Mouse (Mus musculus) intestine, embryonic 14.5 days (tissue): ENCODE data around the gene Crlf2. TPM values are rescaled to one million over a fixed set of nuclear protein-coding genes. Genes with fewer than 3 reads are reported as not detected.

ENCODE experiments used
- ATAC-seq: fragments of 200-750 bp; cut with Nextera tagmentation; replicated peaks from 2 replicates; pipeline ENCODE4 v1.8.0; 2017; ENCODE audit warnings: low read depth, moderate number of reproducible peaks, moderate TSS enrichment, moderate library complexity; ENCODE audit not compliant: low FRiP score, low TSS enrichment
- DNase-seq: peaks from one replicate; pipeline ENCODE4 v3.0.0-alpha.2; 2018; ENCODE audit warnings: low spot score
- H3K27ac ChIP-seq: fragments of 300-500 bp; sonication (generic); 2 replicates; pipeline ENCODE4 v1.5.1; 2014; ENCODE audit warnings: low read depth, mild to moderate bottlenecking, control low read depth
- H3K27me3 ChIP-seq: fragments of 300-500 bp; sonication (generic); replicated peaks from 2 replicates; pipeline ENCODE4 v1.6.1; 2014; ENCODE audit warnings: low read length, control low read depth; ENCODE audit not compliant: control insufficient read depth, insufficient read depth
- H3K36me3 ChIP-seq: fragments of 300-500 bp; sonication (generic); 2 replicates; pipeline ENCODE4 v1.6.1; 2014; ENCODE audit warnings: low read length, control low read depth; ENCODE audit not compliant: control insufficient read depth, insufficient read depth
- H3K4me1 ChIP-seq: fragments of 300-500 bp; sonication (generic); replicated peaks from 2 replicates; pipeline ENCODE4 v1.6.1; 2014; ENCODE audit warnings: low read length, control low read depth, mixed read lengths; ENCODE audit not compliant: control insufficient read depth, insufficient read depth
- H3K4me2 ChIP-seq: fragments of 300-500 bp; sonication (generic); 2 replicates; pipeline ENCODE4 v1.6.1; 2014; ENCODE audit warnings: low read length
- H3K4me3 ChIP-seq: fragments of 300-500 bp; sonication (generic); 2 replicates; pipeline ENCODE4 v1.5.1; 2014; ENCODE audit warnings: low read depth, low read length, control low read depth, mixed read lengths
- H3K9ac ChIP-seq: fragments of 300-500 bp; sonication (generic); 2 replicates; pipeline ENCODE4 v1.6.1; 2014; ENCODE audit warnings: mild to moderate bottlenecking, low read length
- H3K9me3 ChIP-seq: fragments of 300-500 bp; sonication (generic); 2 replicates; pipeline ENCODE4 v1.6.1; 2016; ENCODE audit warnings: low read length, control low read depth; ENCODE audit not compliant: control insufficient read depth
- WGBS: fragments of 180-500 bp; shearing (Covaris S2); extraction: QIAGEN DNeasy Blood & Tissue Kit; methylation state at CpG from one replicate; pipeline ENCODE4 v1.1.7; 2014; 5-methylcytosine and 5-hydroxymethylcytosine counted together
- polyA plus RNA-seq: library from polyadenylated mRNA; unstranded; fragments of >200 nt; fragmentation: Nextera tagmentation; extraction: Ambion mirVana; gene quantifications from 2 replicates; pipeline ENCODE4 v1.2.1, GENCODE M21; 2014

The Crlf2 gene
- polyA plus RNA-seq, 1 experiment from 2014 or later, result 11.0 TPM

DNA sequence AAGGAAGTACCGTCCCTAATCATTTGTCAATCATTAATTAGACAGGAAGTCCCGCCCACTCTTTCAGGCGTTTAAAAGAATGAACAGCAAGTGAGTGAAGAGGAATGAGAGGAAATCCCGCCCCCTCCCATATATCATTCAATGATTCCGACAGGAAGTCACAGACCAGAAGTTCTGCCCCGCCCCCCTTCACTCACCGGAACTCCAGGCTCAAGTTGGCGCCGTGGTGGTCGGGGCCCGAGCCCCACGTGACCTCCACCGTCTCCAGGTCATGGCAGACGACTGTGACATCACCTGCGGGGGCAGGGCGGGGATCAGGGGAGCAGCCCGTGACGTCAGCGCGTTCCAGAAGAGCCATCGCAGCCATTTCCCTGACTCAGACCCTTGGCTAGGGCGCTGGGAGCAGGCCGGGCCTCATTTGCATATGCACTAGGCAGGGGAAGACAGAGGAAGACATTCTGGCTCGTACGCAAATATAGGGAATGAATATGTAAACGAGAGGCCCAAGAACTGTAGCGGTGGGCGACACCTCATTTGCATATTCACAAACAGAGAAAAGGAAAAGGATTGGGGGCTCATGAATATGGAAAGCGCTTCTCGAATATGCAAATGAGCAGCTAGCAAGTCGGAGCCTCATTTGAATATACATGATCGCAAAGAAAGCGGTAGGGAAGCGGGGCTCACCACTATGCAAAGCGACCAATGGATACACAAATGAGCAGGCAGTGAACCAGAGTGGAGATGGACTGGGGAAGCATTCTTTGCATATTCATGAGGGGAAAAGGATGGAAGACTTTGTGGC is 1.3 kb downstream of the Crlf2 start:
- Histone ChIP-seq H3K27ac (peak overlapping the region; percentile 94), H3K9ac (peak overlapping the region; percentile 37), H3K4me2 (peak overlapping the region; percentile 50), H3K27me3 (no peaks in the 10 kb centered on the region), H3K36me3 (no peaks in the 10 kb centered on the region), H3K4me3 (peak overlapping the region; percentile 64), H3K9me3 (peaks cover 40% of the 10 kb centered on the region), H3K4me1 (no peaks in the 10 kb centered on the region)
- DNase-seq (peak; percentile 99), ATAC-seq (peak; percentile 69)
- WGBS, result under 1% methylated on average over 35 of the region's 35 CpGs

DNA sequence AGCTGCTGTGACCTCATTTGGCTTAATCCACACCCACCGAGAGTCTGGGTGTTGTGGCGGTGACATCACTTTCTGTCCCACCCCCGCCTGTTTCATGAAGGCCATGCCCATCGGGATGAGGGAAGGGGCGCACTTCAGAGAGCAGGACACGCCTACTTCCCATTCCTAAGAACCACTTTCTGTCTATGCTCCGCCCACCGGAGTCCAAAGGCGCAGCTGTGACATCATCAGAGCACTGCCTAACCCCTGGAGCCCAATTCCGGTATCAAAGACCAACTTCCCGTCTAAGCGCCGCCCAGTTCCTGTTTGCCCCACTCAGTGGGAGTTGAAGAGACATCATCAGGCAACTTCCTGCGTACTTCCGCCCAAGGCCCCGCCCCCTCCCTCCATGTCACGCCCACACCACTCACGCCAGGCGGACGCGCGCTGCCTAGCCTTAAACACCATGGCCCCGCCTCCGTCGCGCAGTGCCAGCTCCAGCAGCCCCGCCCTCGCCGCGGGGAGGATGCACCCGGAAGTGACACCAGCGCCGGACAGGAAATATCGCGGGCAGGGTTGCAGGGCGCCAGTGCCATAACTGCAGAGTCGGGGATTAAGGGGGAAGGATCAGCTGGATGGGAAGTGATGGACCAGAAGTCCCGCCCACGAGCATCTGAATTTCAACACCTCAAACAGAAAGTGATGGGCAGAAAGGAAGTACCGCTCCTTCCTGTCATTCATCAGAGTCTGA is 2.0 kb downstream of the Crlf2 start:
- Histone ChIP-seq H3K4me3 (peak overlapping the region; percentile 64), H3K27me3 (no peaks in the 10 kb centered on the region), H3K9ac (0 out of 2 replicates have a peak overlapping the region, but pooled peaks have one; percentile 13), H3K27ac (peak overlapping the region; percentile 94), H3K4me2 (peak overlapping the region; percentile 50), H3K9me3 (peaks cover 42% of the 10 kb centered on the region), H3K36me3 (no peaks in the 10 kb centered on the region), H3K4me1 (no peaks in the 10 kb centered on the region)
- WGBS, result 7% methylated on average over 40 of the region's 40 CpGs
- DNase-seq (peak; percentile 95), ATAC-seq (peak; percentile 75)

- H3K4me3 ChIP-seq, result peak overlapping the region; percentile 64
- no peak for ATAC-seq
- no peaks in the 10 kb centered on the region for H3K4me1 ChIP-seq
- no peaks in the 10 kb centered on the region for H3K36me3 ChIP-seq
- 75% methylated on average over 54 of the region's 54 CpGs for WGBS
- no peaks in the 10 kb centered on the region for H3K27me3 ChIP-seq
- H3K27ac ChIP-seq, result peak overlapping the region; percentile 94
- peak; percentile 68 for DNase-seq
- H3K9me3 ChIP-seq, result peaks cover 50% of the 10 kb centered on the region
- H3K9ac ChIP-seq, result no peak overlapping the region
- peak overlapping the region; percentile 50 for H3K4me2 ChIP-seq
Measured at GRCm38 (mm10) chr5:109555676-109556571, 2.9 kb downstream of the Crlf2 start.

- Histone ChIP-seq H3K27ac (no peak overlapping the region), H3K9ac (no peak overlapping the region), H3K27me3 (no peaks in the 10 kb centered on the region), H3K9me3 (peaks cover 50% of the 10 kb centered on the region), H3K4me1 (no peaks in the 10 kb centered on the region), H3K4me3 (no peak overlapping the region), H3K36me3 (no peaks in the 10 kb centered on the region), H3K4me2 (no peak overlapping the region)
- ATAC-seq (no peak), DNase-seq (no peak)
- WGBS, result 82% methylated on average over 24 of the region's 26 CpGs
Measured at GRCm38 (mm10) chr5:109555236-109555675, 3.5 kb downstream of the Crlf2 start.

DNA sequence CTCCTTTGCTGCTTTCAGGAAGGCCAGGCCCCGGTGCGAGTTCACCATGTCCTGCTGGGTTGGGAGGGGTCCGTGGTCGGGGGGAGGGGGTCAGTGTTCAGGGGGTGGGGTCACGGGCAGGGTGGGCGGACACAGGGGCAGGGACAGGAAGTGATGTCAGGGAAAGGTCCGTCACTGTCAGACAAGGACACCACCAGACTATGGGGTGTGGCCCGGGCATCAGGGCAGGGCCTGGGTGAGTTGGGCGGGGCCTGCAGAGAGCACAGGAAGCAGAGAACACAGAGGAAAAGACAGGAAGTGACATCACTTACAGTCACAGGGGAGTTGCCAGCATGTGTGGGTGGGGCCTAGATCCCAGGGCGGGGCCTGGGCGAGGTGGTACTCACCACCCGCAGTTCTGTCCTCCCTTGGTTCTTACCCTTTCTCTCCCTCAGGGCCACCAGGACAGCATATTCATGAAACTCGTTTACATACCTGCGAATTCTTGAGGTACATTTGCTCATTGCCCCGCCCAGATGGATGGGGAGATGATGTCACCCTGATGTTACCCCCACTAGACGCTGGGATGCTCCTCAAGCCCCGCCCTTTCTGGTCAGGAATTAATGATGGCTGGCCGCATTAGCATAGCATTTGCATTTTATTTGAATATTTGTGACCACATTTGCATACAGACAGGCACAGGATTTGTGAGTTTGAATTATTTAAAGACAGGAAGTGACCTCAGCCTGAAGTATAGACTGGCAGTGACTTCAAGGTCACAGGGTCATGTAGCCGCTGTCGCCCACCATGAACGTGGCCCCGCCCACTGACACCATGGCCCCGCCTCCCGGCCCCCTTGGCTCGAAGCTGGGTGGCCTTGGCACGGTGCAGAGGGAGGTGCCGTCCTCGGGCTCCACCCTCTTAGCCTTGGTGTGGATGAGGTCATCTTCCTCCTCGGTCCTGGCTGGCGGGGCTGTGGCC is 4.4 kb downstream of the Crlf2 start:
- WGBS, result 81% methylated on average over 30 of the region's 30 CpGs
- no peaks in the 10 kb centered on the region for H3K27me3 ChIP-seq
- ATAC-seq, result no peak
- no peak overlapping the region for H3K4me3 ChIP-seq
- no peak overlapping the region for H3K4me2 ChIP-seq
- DNase-seq, result peak; percentile 57
- H3K9ac ChIP-seq, result no peak overlapping the region
- H3K9me3 ChIP-seq, result peaks cover 50% of the 10 kb centered on the region
- H3K4me1 ChIP-seq, result no peaks in the 10 kb centered on the region
- no peaks in the 10 kb centered on the region for H3K36me3 ChIP-seq
- H3K27ac ChIP-seq, result no peak overlapping the region

DNA sequence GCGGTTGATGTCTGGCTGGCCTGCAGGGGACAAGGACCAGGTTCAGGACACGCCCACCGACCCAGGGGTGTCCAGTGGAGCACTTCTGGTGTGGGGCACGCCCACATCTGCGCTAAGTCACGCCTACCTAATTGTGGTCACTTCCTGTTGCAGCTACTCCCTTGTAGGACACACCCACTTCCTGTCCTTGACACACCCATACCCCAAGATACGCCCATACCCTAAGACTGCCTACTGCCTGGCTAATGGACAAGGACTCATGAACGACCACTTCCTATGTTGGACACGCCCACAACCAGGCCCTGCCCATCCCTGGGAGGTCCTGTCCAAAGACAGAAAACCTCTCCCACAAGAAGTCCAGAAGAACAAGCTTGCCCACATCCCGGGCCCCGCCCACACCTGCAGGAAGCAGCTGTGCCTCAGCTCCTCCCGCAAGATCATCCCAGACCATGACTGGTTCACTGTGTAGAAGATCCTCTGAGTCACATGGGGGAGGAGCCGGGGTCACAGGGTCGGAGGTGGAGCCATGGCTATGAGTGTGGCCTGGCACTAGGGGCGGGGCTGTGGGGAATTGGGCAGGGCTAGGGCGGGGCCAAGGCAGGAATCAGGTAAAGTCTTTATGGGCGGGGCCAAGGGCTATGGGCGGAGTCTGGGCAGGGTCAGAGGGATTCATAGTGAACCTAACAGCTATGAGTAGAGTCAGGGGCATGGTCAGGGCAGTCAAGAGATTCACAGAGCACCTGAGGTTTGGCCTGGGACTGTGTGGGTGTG is 5.4 kb downstream of the Crlf2 start:
- no peaks in the 10 kb centered on the region for H3K4me1 ChIP-seq
- peaks cover 50% of the 10 kb centered on the region for H3K9me3 ChIP-seq
- H3K4me2 ChIP-seq, result no peak overlapping the region
- no peak overlapping the region for H3K27ac ChIP-seq
- no peak overlapping the region for H3K4me3 ChIP-seq
- ATAC-seq (no peak), DNase-seq (peak; percentile 62)
- no peak overlapping the region for H3K9ac ChIP-seq
- H3K36me3 ChIP-seq, result no peaks in the 10 kb centered on the region
- H3K27me3 ChIP-seq, result no peaks in the 10 kb centered on the region
- WGBS, result 64% methylated on average over 18 of the region's 18 CpGs

DNA sequence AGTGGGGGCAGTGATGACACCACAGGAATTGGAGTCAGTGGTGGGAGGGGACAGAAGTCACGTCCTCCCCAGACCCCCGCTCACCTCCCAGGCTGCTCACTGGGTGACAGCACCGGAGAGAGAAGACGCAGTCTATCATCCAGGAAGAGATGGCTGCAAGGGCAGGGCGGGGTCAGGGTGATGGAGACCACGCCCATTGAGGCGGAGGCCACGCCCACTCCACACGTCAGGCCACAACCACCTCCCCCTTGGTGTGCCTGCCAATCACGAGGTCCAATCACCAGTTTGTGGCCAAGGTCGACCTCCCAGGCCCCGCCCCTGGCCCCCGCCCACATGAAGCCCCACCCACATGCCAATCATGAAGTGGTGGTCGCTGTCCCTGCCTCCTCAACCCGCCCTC is 6.3 kb downstream of the Crlf2 start:
- Histone ChIP-seq H3K9me3 (peaks cover 50% of the 10 kb centered on the region), H3K27ac (no peak overlapping the region), H3K4me3 (no peak overlapping the region), H3K36me3 (no peaks in the 10 kb centered on the region), H3K4me1 (no peaks in the 10 kb centered on the region), H3K9ac (no peak overlapping the region), H3K4me2 (no peak overlapping the region), H3K27me3 (no peaks in the 10 kb centered on the region)
- DNase-seq (no peak), ATAC-seq (no peak)
- WGBS, result 80% methylated on average over 13 of the region's 15 CpGs
